Mouse (Mus musculus) CH12F3 (cell line): ENCODE results near the gene Slc25a38.
"Not testable (repeated sequence)": the region's sequence is repeated elsewhere in the genome, so short reads cannot be mapped to it uniquely, and the experiment has no call there.

Experiments used
- in situ Hi-C: fragments of 300-500 bp; cut with MboI; formaldehyde crosslinking; loops from 2 replicates; pipeline ENCODE4 v1.14.3; 2020; ENCODE audit warnings: low sequenced_read_pairs

Gene Slc25a38

DNA sequence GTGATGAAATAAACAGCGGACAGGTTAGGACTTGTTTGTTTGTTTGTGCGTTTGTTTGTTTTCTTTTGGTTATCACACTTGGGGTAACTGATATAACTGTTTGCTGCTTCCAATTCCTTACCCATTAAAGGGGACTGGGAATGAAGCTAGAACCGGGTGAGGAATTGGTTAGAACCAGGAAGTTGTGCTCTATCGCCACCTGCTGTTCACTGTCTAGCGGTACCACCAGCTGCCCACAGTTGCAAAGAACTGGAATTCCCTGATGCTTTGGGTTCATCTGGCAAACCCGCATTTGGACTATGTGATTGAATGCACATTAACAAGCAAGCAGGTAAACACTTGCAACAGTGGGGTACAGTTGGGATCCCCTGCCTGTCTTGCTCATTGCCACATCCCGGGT, 11.5 kb upstream of the Slc25a38 start:
- in situ Hi-C loops = no loop called here

DNA sequence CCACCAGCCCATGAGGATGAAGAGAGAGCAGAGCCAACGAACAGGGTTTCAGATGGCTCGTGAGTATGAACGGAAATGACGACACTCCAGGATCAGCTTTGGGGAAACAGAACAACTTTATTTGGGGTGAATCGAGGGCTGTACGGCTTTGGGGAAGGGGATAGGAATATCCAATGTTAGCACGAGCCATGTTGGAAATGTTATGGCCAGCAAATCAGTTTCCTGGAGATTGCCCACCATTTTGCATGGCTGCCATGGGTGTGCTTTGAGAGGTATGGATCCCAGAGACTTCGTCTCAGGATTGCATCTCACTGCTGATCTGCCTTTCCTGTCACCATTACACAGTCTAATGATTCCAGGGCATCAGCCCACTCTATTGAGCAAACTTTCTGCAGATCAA, 10.9 kb upstream of the Slc25a38 start:
- in situ Hi-C loops = no loop called here

DNA sequence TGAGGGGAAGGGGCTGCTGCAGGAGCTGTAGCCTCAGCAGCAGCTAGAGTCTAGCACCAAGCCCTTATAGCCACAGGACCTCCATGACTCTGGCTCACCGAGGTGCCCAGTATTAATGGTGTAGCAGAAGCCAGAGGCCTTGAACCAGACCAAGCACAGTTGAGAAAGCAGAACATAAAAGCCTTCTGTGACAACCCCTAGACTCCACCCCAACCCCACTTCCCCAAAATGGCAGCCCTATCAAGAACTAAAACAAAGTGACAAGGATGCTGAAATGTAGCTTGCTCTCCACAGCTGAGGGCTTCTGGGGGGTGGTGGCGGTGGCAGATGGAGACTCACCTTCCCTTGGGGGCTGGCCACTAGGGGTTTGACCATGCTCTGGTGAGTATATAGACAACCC, 9.0 kb upstream of the Slc25a38 start:
- in situ Hi-C loops = no loop called here

DNA sequence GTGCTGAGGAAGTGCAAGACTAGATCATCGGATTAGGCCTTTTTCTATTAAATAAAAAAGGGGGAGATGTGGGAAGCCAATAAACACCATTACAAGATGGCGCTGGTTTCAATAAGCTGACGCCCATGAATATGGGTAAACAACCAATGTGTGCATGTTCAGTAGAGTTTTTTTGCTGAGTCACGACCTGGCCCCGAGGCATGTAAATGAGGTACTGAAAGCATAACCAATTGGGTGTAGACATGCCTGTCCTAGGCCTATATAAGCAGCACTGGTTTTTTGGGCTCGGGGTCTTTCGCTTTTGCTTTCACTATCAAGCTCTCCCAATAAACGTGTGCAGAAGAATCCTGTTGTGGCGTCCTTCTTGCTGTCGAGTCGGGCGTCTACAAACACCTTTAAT, 1.2 kb upstream of the Slc25a38 start:
- in situ Hi-C loops = not testable (repeated sequence)

- in situ Hi-C loops = no loop called here
Measured at GRCm38 (mm10) chr9:120111156-120111945, 1.2 kb downstream of the Slc25a38 start.

- in situ Hi-C loops = no loop called here
Measured at GRCm38 (mm10) chr9:120112472-120112871, 2.3 kb downstream of the Slc25a38 start.

DNA sequence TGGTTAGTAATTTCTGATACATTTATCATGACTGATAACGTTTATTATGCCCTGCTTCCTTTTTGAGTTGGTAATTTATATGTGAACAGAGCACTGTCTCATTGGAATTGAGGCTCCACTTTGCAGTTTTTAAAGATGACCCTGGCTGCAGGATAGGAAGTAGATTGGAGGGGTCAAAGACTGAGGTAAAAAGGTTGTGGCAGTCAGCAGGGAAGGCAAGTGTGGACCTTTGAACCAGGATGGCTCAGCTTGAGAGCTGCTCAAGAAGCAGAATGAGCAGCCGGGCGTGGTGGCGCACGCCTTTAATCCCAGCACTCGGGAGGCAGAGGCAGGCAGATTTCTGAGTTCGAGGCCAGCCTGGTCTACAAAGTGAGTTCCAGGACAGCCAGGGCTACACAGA, 3.3 kb downstream of the Slc25a38 start:
- in situ Hi-C loops = no loop called here

DNA sequence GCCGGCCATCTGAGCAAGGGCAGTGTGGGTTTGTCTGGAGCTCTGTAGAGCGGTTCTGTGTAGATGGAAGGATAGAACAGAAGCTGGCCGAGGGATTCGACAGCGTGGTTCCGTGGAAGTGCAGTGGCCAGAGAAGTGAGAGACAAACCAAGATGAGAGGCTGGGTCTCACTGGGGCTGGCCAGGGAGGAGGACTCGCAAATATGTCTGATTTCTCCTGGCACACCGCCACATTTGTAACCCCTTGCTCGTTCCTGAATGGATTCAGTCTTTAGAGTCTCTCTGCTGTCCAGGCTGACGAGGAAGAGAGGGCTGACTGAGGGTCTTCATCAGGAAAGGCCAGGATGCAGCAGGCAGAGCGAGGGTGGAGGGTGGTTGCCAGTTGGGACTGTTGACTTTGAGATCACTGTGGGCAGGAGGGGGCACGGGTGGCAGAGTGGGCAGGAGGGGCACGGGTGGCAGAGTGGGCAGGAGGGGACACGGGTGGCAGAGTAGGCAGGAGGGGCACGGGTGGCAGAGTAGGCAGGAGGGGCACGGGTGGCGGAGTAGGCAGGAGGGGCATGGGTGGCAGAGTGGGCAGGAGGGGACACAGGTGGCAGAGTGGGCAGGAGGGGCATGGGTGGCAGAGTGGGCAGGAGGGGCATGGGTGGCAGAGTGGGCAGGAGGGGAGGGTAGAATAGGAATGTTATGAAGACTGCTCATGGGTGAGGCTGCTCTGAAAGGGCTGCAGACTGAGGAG, 4.0 kb downstream of the Slc25a38 start:
- in situ Hi-C loops = no loop called here

DNA sequence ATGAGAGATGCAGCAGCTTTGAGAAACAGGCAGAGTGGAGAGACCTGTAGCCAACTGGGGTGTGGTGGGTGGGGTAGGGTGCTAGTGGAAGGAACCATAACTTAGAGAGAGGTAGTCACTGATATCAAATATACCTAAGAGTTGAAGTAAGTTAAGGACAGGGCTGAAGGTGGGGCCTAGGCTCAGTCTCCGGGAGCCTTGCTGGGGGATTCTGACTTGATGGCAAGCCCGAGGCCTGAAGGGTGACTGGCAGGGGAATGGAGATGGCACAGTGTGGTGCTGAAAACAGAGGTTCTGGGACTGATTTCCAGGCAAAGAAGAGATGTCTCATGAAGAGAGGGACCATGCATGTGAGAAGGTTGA, 4.6 kb downstream of the Slc25a38 start:
- in situ Hi-C loops = no loop called here

GRCm38 (mm10) chr9:120115580-120115979, 5.4 kb downstream of the Slc25a38 start:
- in situ Hi-C loops = no loop called here

DNA sequence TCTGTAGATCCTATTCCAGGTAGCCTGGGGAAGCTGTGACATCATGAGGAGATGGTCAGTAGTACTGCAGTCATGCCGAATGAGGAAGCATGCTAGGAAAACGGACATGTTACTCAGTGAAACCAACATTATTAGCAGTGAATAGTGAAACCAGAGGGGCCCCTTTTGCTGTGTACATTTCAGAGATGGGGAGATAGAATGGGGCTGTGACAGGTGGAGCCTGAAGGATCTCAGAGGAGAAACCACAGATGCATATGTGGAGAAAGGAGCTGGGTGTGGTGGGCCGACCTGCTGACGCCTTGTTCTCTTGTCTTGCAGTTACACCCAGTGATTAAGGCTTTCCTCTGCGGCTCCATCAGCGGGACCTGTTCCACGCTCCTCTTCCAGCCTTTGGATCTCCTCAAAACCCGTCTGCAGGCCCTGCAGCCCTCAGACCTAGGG, 6.0 kb downstream of the Slc25a38 start:
- in situ Hi-C loops = no loop called here

DNA sequence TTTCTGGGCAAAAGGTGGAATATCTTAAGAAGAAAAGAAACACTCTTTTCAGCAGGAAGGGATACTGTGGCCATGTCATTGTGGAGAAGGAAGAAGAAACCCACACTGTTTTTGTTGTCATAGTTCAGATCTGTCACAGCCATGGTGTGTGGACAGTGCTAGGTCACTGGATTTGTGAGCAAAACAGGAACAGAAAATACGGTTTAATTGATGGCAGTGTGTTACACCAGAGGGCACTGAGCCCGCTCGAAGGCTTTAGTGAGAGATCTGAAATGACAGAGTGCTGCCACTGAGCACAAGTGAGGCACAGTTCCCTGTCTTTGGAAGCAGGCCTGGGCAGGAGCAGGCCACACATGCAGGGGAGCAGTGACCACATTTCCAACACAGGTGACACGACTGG, 8.0 kb downstream of the Slc25a38 start:
- in situ Hi-C loops = no loop called here

DNA sequence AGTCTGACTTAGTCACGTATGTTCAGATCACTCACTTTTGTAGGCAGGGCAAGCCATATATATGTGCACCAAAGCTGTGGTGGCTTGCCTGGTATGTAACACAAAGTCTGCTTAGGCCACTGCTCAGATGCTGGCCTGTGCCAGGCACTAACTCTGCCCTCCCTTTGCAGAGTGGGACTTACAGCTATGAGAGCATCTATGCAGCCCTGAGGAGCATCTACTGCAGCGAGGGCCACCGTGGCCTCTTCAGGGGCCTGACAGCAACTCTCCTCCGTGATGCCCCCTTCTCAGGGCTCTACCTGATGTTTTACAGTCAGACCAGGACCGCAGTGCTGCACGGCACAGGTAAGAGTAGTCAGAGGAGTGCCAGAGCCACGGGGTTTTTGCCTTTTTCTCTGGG, 10.3 kb downstream of the Slc25a38 start:
- in situ Hi-C loops = no loop called here

GRCm38 (mm10) chr9:120126868-120127267, 16.7 kb downstream of the Slc25a38 start:
- in situ Hi-C loops = no loop called here

DNA sequence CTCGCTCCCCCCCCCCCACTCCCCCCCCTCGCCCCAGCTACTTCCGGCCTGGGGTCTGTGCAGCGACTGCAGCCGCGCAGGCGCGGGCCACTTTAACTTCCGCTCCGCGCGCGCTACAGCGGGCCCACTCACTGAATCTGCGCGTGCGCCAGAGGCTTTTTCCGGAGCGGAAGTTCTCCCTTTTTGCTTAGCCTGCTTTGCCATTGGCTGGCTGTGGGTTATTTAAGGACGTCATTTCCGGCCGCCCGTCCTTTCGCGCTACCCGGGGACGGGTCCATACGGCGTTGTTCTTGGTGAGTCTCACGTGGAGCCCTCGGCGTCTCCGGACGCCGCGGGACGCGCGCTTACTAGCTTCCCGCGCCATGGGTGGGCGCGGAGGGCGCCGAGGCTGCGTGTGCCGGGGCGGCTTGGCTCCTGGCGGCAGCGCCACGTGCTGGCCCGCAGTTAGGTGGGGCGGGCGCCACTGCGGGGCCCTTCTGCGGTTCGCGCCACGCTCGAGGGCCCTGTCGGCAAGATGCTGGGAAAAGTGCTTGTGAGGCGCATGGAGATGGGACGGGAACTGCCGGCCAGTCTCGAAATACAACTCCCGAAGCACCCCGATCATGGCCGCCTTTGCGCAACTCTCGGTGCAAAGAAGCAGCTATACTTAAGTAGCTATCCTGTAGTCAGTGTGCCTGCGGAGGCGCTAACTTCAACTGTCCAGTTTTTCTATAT, 17.5 kb downstream of the Slc25a38 start, which contains the start of gene Rpsa:
TSS of gene Rpsa (plus strand) at position 152 of the 714 bp plus-strand sequence.
- in situ Hi-C loops = no loop called here

DNA sequence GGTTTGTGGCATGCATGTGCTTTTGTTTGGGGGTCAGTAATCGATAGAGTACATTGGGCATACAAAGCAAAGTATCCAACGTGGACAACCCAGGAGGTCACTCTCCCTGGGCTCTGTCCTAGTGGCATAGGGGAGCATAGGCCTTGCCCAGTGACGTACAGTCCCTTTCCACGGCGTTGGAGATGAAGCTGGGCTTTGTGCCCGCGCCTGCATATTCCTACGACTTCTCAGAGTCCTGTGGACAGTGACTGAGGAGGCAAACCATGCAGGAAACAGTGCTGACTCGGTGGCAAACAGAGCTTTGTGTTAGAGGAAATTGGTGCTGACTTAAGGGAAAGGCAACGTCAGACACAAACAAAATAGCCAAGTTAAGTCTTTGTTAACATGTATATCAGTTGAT, 19.1 kb downstream of the Slc25a38 start:
- in situ Hi-C loops = no loop called here

DNA sequence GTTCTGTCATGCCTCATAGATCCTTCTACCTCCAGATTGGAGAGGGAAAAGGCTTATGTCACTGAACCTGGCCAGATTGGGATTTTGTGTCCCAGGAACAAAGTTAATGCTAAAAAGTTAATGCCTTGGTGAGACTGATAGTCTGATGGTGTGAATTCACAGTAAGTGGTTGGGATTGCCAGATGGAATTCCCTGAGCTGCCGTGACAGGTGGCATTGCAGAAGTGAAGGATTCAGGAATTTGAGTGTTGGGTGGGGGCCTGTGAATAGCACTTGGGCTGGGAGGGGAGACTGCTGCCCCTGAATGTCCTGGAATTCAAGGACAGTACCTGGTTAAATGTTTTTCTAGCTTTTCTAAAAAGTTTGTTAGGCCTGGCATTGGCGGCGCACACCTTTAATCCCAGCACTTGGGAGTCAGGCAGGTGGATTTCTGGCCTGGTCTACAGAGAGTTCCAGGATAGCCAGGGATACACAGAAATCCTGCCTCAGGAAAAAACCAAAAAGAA, 21.7 kb downstream of the Slc25a38 start:
- in situ Hi-C loops = no loop called here

GRCm38 (mm10) chr9:120132980-120133754, 23.0 kb downstream of the Slc25a38 start:
- in situ Hi-C loops = no loop called here

DNA sequence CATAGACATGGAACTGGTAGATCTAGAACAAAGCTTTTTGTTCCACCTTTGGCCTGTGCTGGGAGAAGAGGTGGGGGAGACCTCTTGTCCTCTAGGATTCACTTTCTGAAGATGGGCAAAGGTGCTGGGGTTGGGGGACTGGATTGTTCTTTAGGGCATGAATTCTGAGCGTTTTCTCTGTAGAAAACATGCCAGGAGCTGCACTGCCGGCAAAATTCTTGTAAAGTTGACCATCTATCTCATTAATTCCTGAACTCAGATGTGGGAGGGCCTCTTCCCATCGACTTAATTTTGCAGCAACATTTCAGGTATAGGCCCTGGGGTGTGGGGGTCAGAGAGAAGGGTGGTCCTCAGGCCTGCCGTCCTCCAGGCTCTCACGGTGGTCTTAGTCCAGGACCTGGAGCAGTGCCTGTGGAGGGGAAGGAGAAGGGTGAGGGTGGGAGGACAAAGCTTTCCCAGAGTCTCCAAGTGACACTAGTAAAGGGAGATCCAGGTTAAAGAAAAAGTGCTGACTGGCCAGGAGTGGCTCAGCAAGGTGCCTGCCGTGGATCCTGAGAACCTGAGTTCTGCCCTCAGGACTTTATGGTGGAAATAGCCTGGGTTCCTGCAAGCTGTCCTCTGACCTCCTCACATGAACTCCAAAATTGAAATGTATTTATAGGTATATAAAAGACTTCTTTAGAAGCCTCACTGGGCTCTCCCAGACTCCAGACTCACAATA, 23.7 kb downstream of the Slc25a38 start:
- in situ Hi-C loops = no loop called here

DNA sequence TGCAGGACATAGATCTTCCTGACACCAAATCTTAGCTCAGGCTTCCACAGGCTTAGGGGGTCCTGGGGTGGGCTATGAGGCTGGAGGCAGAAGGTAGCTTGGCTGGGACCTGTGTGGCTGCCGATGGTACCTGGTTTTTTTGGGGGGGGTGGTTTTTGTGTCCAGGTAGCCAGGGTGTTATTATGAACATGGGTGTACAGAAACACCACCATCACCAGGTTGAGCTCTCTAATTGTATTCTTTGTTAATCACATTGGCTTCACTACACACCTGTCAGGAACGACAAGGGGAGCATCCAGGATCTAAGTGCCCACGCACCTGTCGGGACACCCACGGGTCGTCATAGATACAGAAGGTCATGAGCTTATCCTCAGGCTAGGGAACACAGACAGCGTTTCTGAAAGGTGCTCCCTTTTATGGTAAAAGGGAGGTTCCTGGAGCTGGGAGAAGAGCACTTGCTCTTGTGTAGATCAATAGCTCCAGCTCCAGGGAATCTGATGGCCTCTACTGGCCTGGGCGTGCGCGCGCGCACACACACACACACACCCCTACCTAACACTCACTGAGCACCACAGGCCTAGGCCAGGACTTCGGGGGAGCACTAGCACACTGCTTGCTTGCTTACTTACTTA, 24.5 kb downstream of the Slc25a38 start:
- in situ Hi-C loops = no loop called here
